Mouse (Mus musculus) ES-Bruce4 (cell line): ENCODE data around the gene Psmd7. TPM values are rescaled to one million over a fixed set of nuclear protein-coding genes. Genes with fewer than 3 reads are reported as not detected.

Experiments used
- H3K27ac ChIP-seq: 2 replicates; pipeline ENCODE4 v1.5.1; 2012; ENCODE audit warnings: low read length, inconsistent platforms; ENCODE audit not compliant: insufficient read depth
- H3K27me3 ChIP-seq: 2 replicates; pipeline ENCODE4 v1.6.1; 2012; ENCODE audit warnings: mild to moderate bottlenecking, low read length, inconsistent platforms; ENCODE audit not compliant: control insufficient read depth, poor library complexity, insufficient read depth, severe bottlenecking
- H3K36me3 ChIP-seq: 2 replicates; pipeline ENCODE4 v1.6.1; 2012; ENCODE audit warnings: inconsistent platforms, mild to moderate bottlenecking, low read length, moderate library complexity; ENCODE audit not compliant: control insufficient read depth, poor library complexity, insufficient read depth, severe bottlenecking
- H3K4me1 ChIP-seq: one replicate; pipeline ENCODE4 v1.8.1; 2011; ENCODE audit warnings: low read length; ENCODE audit not compliant: control insufficient read depth, insufficient read depth
- H3K4me3 ChIP-seq: 2 replicates; pipeline ENCODE4 v1.5.1; 2011; ENCODE audit warnings: low read depth, mild to moderate bottlenecking, low read length
- H3K9ac ChIP-seq: 2 replicates; pipeline ENCODE4 v1.6.1; 2012; ENCODE audit warnings: low read depth, mild to moderate bottlenecking, inconsistent platforms; ENCODE audit not compliant: poor library complexity, severe bottlenecking
- H3K9me3 ChIP-seq: replicated peaks from 2 replicates; pipeline ENCODE4 v1.6.1; 2012; ENCODE audit warnings: mild to moderate bottlenecking, low read length, inconsistent platforms; ENCODE audit not compliant: control insufficient read depth, poor library complexity, insufficient read depth, severe bottlenecking
- CTCF ChIP-seq: IDR thresholded peaks from one replicate; pipeline ENCODE4 v1.8.1; 2011; ENCODE audit warnings: low read depth, low read length
- EP300 ChIP-seq: IDR thresholded peaks from 2 replicates; pipeline ENCODE4 v1.6.1; 2011; ENCODE audit warnings: low read depth, low read length; ENCODE audit not compliant: insufficient read depth
- POLR2A ChIP-seq: IDR thresholded peaks from one replicate; pipeline ENCODE4 v1.8.1; 2011; ENCODE audit warnings: low read length; ENCODE audit not compliant: insufficient read depth
- polyA plus RNA-seq: library from polyadenylated mRNA; stranded (reverse); fragments of >200 nt; gene quantifications from 2 replicates; pipeline ENCODE4 v1.2.4, GENCODE M21; 2011; ENCODE audit warnings: low read depth; ENCODE audit not compliant: missing spikeins, insufficient read depth, insufficient read length

Psmd7 gene
- polyA plus RNA-seq, 1 experiment: 183 TPM

DNA sequence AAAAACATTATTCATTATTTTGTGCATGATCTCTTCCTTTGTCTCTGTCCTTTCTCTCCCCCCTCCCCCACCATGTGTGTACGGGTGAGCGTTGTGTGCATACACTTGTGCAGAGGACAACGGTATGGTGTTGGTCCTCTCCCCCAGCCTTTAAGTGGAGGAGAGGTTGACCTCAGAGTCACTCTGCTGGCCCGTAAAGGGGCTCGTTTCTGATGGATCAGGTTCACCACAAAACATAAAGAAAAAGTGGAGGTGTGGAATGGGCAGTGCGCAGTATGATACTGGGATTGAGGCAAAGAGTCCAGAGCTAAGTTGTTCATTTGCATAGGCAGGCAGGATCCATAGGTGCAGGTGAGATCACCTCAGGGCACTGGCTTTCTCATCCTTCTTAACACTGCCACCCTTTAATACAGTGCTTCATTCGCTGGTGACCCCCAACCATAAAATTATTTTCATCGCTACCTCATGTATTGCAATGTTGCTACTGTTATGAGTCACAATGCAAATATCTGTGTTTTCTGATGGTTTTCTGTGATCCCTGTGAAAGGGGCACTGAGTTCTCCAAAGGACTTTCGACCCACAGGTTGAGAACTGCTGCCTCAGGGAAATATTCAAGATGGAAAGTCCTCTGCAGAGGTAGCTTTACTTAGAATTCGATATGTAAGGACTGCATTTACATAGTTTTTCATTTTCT, 33.8 kb upstream of the Psmd7 start:
- Histone ChIP-seq H3K27me3 (no peaks in the 10 kb centered on the region), H3K4me1 (no peaks in the 10 kb centered on the region), H3K9me3 (peaks cover 3% of the 10 kb centered on the region), H3K9ac (no peak overlapping the region), H3K36me3 (no peaks in the 10 kb centered on the region), H3K27ac (no peak overlapping the region), H3K4me3 (no peak overlapping the region)
- TF ChIP-seq POLR2A: no peak
- no peak for TF ChIP-seq EP300
- TF ChIP-seq CTCF: no peak

DNA sequence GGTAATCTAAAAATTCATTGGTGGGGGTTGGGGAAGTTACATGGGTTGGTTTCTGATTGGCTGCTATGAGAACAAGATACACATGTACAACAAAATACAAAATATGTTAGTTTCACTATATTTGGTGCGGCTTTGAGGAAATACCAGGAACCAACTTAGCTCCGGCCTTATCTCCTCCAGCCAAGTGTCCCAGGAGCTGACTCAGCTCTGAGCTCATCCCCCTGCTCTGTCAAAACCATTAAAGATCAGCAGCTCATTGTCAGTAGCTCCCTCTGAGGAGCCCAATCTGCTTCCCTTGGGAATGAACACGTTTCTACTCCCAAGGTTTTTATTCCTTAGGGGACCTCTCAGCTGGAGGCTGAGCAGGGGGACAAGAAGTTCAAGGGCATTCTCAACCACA, 32.9 kb upstream of the Psmd7 start:
- Histone ChIP-seq H3K27me3 (no peaks in the 10 kb centered on the region), H3K4me3 (no peak overlapping the region), H3K4me1 (no peaks in the 10 kb centered on the region), H3K9me3 (peaks cover 3% of the 10 kb centered on the region), H3K36me3 (no peaks in the 10 kb centered on the region), H3K27ac (no peak overlapping the region), H3K9ac (no peak overlapping the region)
- TF ChIP-seq CTCF (no peak), EP300 (no peak)

DNA sequence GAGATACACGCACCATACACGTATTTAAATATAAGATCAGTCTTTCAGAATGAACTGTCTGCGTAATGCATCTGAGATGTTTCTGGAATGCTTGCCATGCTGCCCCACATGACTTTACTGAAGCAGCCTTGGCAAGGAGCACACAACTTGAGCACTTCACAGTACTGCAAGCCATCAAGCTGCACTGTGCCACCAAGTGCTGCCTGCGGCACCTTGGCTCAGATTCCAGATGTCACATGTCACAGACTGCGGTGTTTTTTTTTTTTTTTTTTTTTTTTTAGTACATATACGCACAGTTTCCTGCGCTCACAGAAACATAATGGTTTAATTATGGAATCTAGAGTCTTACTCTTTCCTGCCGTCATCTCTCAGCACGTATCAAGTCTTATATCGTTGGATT, 30.2 kb upstream of the Psmd7 start:
- Histone ChIP-seq H3K9me3 (peaks cover 3% of the 10 kb centered on the region), H3K27ac (no peak overlapping the region), H3K4me3 (no peak overlapping the region), H3K36me3 (no peaks in the 10 kb centered on the region), H3K4me1 (no peaks in the 10 kb centered on the region), H3K9ac (no peak overlapping the region), H3K27me3 (no peaks in the 10 kb centered on the region)
- TF ChIP-seq POLR2A: no peak
- TF ChIP-seq EP300: no peak
- TF ChIP-seq CTCF: no peak

DNA sequence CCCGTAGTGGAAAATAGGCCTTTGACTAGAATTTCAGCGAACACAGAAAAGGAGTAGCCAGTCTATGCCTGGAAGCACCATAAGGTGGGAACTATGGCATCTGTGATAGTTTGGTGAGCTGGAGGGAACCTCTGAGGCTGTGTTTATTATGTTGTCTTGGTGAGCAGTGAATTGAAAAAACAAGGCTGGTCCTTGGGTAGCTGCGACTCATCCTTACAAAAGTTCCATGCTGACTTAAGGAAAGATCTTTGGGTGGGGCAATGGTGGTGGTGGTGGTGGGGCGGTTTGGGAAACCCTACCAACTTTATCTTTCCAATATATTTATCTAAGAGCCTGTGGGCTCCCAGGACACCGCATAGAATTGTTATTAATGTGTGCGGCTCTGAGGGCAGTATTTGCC, 25.1 kb upstream of the Psmd7 start:
- no peak for TF ChIP-seq POLR2A
- TF ChIP-seq EP300: no peak
- no peak for TF ChIP-seq CTCF
- H3K4me3 ChIP-seq: no peak overlapping the region
- peaks cover 5% of the 10 kb centered on the region for H3K9me3 ChIP-seq
- no peaks in the 10 kb centered on the region for H3K4me1 ChIP-seq
- no peaks in the 10 kb centered on the region for H3K27me3 ChIP-seq
- no peaks in the 10 kb centered on the region for H3K36me3 ChIP-seq
- H3K27ac ChIP-seq: no peak overlapping the region
- no peak overlapping the region for H3K9ac ChIP-seq

DNA sequence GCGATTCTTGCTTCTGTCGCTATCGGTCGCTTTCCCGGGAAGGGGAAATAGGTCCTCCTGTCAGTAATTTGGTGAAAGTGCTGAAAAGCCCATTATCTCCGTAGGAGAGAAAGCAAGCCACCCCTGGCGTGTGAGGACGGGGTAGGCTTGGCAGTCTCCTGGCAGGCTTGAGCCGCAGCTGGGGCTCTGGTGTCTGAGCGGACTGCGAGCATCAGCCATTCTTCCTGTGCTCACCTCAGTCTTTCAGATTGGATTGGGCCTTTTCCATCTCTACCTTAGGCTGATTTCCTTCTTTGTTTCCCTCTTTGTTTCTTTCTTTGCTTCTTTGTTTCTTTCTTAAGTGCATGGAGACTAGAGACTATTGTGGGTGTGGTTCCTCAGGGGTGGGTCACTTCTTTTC, 22.6 kb upstream of the Psmd7 start:
- TF ChIP-seq EP300: 0 out of 2 replicates have a peak, but pooled peaks have one; percentile 24
- no peak for TF ChIP-seq POLR2A
- Histone ChIP-seq H3K4me3 (no peak overlapping the region), H3K27me3 (no peaks in the 10 kb centered on the region), H3K4me1 (no peaks in the 10 kb centered on the region), H3K9ac (peak overlapping the region; percentile 18; the same call in 1 of the 2 replicates), H3K9me3 (0 out of 2 replicates have a peak, but pooled peaks cover 2% of the 10 kb centered on the region), H3K27ac (peak overlapping the region; percentile 73), H3K36me3 (no peaks in the 10 kb centered on the region)

DNA sequence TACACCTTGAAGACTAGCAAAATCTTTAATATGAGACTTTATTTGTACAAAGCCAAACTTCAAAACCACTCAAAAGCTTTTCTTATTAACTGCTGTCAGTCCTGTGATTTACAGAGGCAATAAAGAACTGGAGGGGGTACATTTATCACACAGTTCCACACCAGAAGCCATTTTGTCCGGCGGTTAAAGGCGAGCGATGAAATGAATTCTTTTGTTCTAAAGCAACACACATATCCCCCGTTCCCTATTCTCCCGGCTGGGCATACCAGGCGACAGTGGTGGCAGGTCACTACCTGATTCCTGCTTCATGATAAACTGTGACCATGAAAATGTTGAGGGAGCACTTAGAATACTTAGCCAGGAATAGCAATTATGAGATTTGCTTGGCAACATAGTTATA, 20.5 kb upstream of the Psmd7 start:
- no peak overlapping the region for H3K9ac ChIP-seq
- TF ChIP-seq POLR2A: no peak
- TF ChIP-seq CTCF: no peak
- no peak for TF ChIP-seq EP300
- H3K27ac ChIP-seq: no peak overlapping the region
- H3K9me3 ChIP-seq: 0 out of 2 replicates have a peak, but pooled peaks cover 2% of the 10 kb centered on the region
- H3K36me3 ChIP-seq: no peaks in the 10 kb centered on the region
- H3K27me3 ChIP-seq: no peaks in the 10 kb centered on the region
- no peaks in the 10 kb centered on the region for H3K4me1 ChIP-seq
- H3K4me3 ChIP-seq: no peak overlapping the region
